Mouse (Mus musculus) T-helper 1 cell (primary cell): ENCODE measurements around the gene Gm16253.

Experiments
- in situ Hi-C: fragments of 300-600 bp; cut with MboI, MseI; formaldehyde crosslinking; loops from one replicate; pipeline ENCODE4 v1.15.1; 2025; ENCODE audit warnings: high pct_unique_total_duplicates

The Gm16253 gene

DNA sequence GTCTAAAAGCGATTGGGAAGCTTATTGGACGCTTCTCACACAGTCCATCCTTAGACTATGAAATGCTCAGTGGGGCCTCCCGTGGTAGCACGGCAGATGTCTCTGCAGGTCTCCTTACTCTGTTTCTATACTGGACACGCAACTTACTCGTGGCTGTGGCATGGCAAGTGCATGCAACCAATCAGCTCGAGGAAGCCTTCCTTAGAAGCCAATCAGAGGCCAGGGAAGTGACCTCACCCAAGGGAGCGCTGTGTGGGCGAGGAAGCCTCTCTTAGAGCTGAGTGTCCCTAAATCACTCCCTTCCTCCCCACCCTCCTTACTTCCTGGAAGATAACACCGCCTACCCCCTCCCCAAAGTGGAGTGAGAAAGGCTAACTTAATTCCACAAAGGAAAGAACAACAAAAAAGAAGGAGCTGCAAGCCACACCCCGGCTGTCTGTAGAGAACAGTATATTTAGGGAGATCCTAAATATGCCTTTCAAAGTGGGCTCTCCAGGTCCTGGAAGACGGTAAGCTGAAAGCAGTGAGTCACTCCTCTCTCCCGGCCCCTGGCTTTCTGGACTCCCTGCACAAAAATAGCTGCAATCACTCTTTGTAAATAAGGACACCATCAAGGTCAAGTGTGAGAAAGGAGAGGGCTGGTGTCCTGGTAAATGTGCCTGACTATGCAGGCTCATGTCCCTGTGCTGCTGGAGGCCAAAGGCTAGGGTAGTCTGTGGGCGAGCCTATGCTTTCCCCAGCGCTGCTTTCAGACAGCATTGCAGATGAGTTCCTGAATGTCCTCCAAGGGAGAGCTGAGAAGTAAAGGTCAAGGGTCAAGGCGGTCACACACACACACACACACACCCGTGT lies at the start of gene Gm16253:
TSS of gene Gm16253 (plus strand) at position 295 of the 852 bp plus-strand sequence.
- in situ Hi-C loops: loop anchor here (5.0 kb wide), 1 partner anchor 75 kb away; no protein-coding TSS in a partner anchor

DNA sequence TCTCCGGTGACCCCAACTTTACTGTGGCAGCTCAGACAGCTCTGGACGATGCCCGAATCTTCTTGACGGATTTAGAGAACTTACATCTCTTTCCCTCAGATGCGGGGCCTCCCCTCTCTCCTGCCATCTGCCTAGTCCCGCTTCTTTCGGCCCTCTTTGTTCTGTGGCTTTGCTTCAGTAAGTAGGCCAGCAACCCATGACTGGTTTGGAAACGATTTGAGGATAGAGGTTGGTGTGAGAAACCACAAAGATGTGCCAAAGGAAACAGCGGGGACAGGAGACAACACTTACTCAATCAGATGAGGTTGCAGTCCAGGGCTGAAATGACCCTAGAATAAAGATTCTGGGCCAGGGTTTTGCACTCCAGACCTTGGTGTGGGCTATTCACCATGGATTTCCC lies 48.3 kb upstream of the Gm16253 start:
- in situ Hi-C loops: no loop called here

DNA sequence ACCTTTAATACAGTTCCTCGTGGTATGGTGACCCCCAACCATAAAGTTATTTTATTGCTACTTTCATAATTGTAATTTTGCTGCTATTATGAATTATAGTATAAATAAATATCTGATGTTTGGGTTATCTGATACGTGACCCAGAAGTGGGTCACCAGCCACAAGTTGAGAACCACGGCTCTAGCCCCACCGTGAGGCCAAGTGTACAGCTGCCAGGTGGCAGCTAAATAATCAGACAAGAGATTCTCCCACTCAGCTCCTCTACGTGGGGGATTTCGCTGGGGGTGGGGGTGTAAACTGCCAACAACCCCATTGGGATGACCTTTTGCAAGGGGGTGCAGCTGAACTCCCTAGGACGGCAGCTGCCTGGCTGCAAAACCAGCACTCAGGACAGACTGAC lies 44.7 kb upstream of the Gm16253 start:
- in situ Hi-C loops: loop anchor here (5.0 to 10.0 kb wide), 2 partner anchors 125 to 953 kb away; no protein-coding TSS in a partner anchor

DNA sequence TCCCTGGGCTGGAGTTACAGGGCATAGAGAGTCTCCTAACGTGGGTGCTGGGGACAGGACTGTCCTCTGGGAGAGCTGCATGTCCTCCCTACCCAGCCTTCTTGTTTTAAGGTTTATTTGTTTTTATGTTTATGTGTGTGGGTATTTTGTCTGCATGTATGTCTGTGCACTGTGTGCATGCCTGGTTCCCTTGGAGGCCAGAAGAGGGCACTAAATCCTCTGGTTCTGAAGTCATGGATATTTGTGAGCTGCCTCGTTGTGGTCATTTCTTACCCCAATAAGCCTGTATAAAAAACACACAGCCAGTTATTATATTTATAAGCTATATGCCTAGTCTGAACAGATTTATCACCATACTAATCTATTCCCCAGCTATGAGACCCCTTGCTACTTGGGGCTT lies 42.5 kb upstream of the Gm16253 start:
- in situ Hi-C loops: loop anchor here (5.0 to 10.0 kb wide), 2 partner anchors 123 to 951 kb away; no protein-coding TSS in a partner anchor

DNA sequence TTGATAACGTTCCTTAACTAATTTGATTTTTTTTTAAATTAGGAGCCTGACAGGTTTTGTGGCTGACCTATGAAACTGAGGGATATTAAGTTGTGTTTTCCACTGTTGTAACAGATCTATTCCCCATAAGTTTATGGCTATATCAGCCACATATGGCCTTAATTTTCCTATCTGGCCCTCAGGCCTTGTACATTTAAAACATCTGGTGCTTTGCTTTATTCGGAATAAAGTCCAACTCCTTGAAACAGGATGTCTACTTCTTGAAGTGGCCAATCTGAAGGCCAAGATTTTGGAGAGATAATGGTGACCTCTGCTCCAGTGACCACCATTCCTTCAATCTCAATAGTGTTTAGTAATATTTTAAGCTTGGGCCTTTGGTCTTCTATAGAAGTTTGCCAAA lies 37.5 kb upstream of the Gm16253 start:
- in situ Hi-C loops: loop anchor here (10.0 kb wide), 1 partner anchor 945 kb away; no protein-coding TSS in a partner anchor

DNA sequence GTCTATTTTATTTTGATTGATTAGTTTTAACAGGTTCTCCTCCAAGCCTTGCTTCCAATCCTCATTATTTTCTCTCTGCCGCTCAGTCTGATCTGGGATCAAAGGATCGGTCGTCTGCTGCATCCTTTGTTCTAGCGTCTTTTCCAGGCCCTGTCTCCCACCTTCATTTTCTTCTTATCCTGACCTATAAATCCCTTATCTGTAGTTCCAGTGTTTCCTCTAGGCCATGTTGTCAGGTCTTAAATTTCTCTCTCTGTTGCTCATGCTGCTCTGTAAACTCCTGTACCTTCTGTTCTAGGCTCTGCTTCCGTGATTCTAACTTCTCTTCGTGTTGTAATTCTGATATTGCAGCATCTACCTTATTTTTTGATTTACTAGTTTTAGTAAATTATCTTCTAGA lies 36.0 kb upstream of the Gm16253 start:
- in situ Hi-C loops: loop anchor here (5.0 kb wide), 1 partner anchor 42 kb away; no protein-coding TSS in a partner anchor

DNA sequence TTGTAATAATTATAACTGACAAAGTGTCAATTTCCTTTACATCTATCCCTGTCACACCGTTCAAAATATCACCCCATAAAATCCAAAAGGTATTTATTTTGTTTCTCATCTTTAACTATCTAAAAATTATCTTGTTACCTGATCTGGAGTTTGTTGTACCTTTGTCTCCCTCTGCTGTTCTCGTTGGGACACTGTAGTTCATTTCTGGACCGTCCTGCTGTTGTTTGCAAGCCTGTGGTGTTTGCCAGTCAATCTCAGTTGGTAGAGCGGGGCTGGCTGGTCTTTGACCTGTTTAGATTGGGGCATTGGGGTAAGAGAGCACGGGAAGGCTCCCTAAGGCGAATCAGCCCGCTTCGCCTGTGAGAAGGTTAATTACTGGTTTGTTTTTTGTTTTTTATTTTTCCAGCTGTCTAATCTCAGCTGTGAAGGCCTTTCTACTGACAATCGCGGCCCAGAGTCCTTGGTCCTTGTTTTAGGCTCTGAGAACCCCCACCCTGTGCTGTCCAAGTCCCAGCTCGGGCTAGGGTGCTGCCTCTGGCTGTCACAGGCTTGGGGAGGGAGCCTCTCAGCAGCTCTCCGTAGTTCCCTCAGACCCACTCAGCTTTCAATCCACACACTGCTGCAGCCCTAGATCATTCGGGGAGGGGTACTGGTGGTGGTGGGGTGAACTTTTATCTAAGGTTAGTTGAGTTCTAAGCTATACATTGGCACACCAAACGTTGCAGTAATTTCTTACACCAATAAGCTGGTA lies 35.3 kb upstream of the Gm16253 start:
- in situ Hi-C loops: loop anchor here (5.0 kb wide), 1 partner anchor 41 kb away; no protein-coding TSS in a partner anchor

DNA sequence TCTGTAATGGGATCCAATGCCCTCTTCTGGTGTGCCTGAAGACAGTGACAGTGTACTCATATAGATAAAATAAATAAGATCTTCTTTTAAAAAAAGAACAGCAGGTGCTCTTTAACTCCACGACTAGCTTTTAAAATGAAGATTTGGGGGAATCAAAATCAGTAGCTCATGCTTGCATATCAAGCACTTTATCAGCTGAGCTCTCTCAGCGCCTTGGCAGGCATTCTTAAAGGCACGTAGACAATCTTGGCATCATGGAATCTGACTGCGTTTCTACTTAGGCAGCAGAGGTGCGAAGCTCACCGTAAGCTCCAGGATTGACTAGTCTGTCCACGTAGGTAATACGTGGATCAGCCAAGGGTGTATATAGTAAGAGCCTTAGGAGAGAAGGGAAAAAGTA lies 34.2 kb upstream of the Gm16253 start:
- in situ Hi-C loops: loop anchor here (5.0 kb wide), 1 partner anchor 40 kb away; no protein-coding TSS in a partner anchor

DNA sequence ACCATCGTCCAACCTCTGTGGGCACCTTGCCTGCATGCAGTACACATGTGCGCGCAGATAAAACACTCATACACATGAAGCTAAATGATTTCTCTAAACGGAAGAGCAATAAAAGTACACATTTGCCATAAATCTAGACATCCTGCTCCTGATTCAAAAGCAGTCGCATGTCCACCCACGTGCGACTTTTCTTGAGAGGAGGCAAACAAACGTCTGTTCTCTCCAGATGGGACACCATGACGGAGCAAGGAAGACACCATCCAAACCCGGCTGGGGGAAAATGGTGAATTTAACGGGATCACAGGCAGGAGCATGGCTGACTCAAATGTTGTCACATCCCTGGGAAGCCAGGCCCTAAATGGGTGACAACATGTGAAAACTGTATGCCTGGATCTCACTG lies 33.4 kb upstream of the Gm16253 start:
- in situ Hi-C loops: loop anchor here (5.0 kb wide), 1 partner anchor 39 kb away; no protein-coding TSS in a partner anchor

DNA sequence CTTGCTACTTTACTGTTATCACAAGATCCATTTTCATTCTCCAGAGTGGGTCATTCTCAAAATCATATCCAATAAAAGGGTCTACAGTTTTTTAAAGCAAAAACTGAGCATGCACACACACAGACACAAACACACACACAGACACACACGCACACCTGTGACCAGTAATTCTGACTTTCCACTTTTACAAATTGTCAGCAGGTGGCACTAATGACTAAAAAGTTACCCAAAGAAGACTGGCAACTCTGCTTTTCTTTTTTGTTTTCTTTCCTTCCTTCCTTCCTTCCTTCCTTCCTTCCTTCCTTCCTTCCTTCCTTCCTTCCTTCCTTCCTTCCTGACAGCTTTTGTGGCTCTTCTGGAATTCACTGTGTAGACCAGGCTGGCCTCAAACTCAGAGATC lies 31.2 kb upstream of the Gm16253 start:
- in situ Hi-C loops: no loop called here

DNA sequence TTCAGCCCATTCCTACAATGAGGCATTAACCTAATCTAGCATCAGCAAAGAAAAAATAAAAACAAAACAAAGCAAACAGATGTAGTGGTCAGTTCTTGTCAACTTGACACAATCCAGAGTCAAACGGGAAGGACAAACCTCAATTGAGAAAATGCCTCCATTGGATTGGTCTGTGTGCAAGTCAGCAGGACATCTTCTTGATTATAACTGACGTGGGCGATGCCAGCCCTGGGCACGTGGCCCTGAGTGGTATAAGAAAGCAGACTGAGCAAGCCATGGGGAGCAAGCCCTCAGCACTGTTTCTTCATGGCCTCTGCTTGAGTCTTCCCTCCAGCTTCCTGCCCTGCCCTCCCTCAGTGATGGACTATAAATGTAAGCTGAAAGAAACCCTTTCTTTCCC lies 29.9 kb upstream of the Gm16253 start:
- in situ Hi-C loops: no loop called here

DNA sequence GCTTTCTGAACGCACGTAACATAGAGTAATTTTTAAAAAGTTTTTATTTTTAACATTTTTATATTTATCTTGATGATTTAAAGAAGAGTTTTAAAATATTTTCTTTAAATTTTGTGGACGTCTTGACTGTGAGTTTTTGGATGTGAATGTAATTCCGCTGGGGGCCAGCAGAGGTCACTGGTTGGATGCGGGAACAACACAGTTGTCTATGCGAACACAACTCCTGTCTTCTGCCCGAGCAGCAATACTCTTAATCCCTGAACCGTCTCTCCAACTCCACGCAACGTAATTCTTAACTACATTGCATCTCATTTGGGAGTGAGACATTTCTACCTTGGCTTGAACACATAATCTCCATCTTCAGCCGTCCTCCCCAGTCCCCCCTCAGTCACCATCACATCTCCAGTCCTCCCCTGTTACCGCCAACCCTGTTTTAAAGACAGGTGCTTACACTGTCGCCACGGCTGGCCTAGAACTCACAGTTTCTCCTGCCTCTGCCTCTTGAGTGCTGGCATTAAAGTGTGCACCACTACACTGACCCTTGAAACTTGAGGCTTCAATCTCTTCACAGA lies 29.3 kb upstream of the Gm16253 start:
- in situ Hi-C loops: no loop called here

DNA sequence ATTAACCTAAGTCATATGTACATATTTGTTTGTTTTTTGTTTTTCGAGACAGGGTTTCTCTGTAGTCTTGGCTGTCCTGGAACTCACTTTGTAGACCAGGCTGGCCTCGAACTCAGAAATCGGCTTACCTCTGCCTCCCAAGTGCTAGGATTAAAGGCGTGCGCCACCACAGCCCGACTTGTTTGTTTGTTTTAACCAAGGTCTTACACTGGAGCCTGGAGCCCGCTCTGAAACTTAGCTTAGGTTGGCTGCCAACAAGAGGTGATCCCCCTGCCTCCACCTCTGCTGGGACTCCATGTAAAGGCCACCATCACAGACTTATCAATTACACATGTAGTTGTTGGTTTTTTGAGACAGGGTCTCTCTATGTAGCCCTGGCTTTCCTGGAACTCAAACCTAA lies 28.0 kb upstream of the Gm16253 start:
- in situ Hi-C loops: no loop called here

DNA sequence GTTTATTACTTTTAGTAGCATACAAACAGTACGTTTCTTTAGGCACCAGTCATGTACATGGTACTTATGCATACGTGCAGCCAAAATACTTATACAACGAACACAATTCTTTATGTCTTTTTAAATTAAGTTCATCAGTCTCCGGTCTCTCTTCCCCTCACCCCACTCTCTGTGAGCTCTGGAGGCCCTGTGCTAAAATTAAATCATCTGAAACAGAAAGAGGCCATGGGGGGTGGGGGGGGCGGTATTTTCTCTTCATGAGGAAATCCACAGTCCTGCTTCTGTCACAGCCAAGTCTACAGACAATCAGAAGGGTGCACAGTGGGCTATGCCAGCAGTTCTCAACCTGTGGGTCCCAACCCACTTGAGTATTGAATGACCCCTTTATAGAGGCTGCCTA lies 27.4 kb upstream of the Gm16253 start:
- in situ Hi-C loops: no loop called here

DNA sequence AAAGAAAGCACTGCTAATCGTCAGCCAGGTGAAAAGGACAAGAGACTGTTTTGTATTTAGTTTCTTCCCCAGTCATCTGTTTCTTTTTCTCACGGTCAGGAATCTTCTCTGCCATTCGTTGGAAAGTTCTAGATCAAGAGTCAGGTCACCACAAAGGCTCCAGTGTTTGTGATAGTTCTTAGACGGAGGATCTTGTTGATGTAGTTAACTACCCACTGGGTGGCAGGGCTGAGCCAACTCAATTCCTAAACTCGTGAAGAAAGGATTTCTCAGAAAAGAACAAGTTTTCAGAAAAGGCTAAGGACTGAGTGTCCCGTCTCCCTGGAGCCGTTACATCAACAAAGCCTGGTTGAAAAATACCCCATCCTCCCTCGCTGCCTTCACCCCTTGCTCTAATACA lies 25.6 kb upstream of the Gm16253 start:
- in situ Hi-C loops: no loop called here

DNA sequence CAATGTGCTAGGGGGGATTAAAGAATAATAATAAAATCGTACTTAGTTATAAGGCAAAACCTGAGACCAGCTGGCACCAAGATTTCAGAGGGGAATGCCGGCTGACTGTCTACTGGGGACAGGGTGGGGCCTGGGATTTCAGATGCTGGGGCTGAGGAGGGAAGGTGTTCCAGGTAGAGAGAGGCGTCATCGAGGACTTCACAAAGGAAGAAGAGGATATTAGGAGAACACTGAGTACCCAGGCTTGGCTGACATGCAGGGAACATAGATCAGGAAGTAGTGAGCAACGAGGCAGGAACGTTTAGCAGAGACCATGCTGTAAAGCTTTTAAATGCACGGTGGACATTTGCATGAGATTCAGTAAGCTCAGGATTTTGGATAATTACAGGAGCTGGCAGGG lies 24.9 kb upstream of the Gm16253 start:
- in situ Hi-C loops: no loop called here

DNA sequence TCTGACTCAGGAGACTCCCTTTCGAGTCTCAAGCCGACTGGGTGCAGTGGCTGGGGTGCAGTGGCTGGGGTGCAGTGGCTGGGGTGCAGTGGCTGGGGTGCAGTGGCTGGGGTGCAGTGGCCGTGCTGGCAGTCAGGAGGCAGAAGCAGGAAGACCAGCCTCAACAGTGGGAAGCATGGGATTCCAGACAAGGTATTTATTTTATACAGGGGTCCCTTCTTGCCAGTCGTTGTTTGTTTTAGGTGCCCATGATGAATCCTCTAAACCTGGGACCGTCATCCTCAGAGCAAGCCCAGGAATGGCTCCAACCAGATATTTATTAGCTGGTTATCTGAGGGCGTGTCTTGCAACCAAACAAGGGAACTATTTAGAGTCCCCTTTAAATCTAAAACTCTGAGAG lies 23.2 kb upstream of the Gm16253 start:
- in situ Hi-C loops: no loop called here

DNA sequence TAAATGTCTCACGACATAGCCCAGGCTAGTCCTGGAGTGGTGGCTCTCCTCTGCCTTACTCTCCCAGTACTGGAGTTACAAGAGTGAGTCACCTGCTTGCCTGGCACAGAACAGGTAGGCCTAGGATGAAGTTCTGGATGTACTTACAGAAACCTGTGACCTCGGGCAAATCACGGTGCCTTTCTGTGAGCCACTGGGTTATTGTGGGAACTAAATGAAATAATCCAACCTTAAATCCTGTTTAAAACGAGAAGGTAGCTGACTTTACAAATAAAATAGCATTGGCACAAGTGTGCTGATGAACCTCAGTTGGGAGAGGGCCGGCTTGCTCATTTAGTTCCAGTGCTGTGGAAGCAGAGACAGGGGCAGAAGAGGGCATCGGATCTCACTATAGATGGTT lies 22.5 kb upstream of the Gm16253 start:
- in situ Hi-C loops: no loop called here

DNA sequence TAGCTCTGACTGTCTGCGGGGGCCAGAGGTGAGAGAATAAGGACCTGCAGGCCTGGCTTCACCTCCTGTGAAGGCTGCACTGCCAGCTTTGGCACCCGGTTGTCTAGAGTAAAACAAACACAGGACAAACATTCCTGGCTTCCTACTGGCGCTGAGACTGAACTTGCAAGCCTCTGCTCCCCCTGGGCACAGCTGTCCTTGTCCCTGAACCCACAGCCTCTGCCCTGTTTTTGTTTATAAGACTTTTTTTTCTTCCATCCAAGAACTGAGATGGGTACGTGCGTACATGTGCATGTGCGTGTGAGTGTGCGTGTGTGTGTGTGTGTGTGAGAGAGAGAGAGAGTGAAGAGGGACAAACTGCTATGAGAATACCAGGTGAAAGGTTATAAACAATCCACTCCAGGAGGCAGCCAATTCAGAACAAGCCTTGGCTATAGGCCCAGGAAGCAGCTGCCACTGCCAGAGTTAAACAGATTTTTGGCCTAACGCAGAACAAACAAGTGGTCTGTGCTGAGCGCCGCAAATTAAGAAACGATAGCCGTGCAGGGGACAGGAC lies 21.7 kb upstream of the Gm16253 start:
- in situ Hi-C loops: no loop called here

DNA sequence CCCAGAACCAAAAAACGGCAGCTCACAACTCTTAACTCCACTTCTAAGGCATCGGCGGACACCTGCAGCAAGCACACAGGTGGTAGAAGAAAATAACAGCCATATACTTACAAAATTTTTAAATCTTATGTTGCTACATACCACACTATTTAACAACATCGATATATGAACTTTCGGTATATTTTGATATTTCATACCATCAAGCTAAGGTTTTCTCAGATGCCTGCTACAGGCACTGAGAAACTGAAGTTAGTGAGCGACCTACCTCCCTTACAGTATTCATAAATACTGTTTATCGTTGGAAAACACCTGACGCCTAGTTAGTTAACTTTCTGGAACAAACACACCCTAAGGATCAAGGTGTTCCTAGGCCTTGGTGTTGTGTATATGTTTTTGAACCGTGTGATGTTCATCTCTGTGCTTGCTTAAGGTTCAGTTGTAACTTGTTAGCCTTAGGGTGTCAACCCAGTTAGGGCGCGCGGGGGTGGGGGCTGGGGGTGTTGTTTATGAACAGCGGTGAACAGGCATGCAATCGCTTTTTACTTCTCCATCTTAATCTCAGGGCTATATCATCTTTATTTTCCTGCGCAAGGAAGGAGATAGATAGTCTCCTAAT lies 20.7 kb upstream of the Gm16253 start:
- in situ Hi-C loops: no loop called here
